Mouse (Mus musculus) embryonic fibroblast, embryonic 13.5 days (primary cell): ENCODE results near the gene Lnpep.

Experiments used
- CTCF ChIP-seq: IDR thresholded peaks from 2 replicates; pipeline ENCODE4 v1.5.1; 2011; ENCODE audit warnings: mild to moderate bottlenecking, control low read depth, low read length, moderate library complexity, borderline replicate concordance; ENCODE audit not compliant: insufficient read depth
- POLR2A ChIP-seq: IDR thresholded peaks from 2 replicates; pipeline ENCODE4 v1.6.1; 2011; ENCODE audit warnings: low read depth, mild to moderate bottlenecking, control low read depth, low read length, moderate library complexity

DNA sequence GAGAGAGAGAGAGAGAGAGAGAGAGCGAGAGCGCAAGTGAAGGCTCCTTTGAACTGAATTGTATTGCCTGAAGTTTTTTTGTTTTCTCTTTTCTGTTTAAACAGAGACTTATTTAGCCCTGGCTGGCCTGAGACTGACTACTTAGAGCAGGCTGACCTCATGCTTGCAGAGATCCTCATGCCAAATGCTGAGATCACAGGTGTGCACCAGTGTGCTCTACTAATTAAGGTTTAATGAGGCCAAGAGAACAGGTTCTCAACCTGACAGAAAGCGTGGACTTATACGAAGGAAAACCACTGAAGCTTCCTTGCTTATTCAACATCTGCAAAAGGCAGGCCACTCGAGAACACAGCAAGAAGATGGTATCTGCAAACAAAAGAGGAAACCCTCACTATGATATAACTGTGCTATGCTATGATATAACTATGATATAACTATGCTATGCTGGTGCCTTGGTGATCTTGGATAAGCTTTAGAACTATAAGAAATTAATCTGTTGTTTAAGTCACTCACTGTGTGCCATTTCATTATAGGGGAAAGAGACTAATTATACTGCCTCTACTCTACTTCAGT, 16.3 kb downstream of the Lnpep start:
- no peak for TF ChIP-seq CTCF
- TF ChIP-seq POLR2A: no peak
